21 mouse cellular contexts compared by ENCODE assay signal in genomic region chr9:88953151-88953550, GRCm38 (mm10). TPM values are rescaled to one million over a fixed set of nuclear protein-coding genes. Genes with fewer than 3 reads are reported as not detected.
DNase-seq lines count a peak whose midpoint lies in the region; ATAC-seq and TF ChIP-seq lines count a peak whose summit lies in the region.
"Not testable (repeated sequence)": the region's sequence is repeated elsewhere in the genome, so short reads cannot be mapped to it uniquely, and the experiment has no call there.
"Had no signal": no experiment of that assay in that cellular context is flagged by ENCODE, and none has a peak within 500 bp of the region (broad histone marks: within the 10 kb centered on the region; RNA-seq: fewer than 3 reads in every experiment).

No protein-coding gene starts in this region.

- H3K79me2 ChIP-seq in liver, adult 2 months (ENCODE audit: control insufficient read depth, insufficient read depth, low read length), result not testable (repeated sequence)

- peak; percentile 79 for ATAC-seq in common myeloid progenitor, adult 5-6 weeks (replicated peaks; ENCODE audit: low read depth, poor library complexity, severe bottlenecking)
- ATAC-seq in megakaryocyte, adult 5-6 weeks (ENCODE audit: poor library complexity, severe bottlenecking), result peak; percentile 71

- TF ChIP-seq POLR2A in liver, adult 2 months (IDR thresholded peaks at IDR 0.05; ENCODE audit: extremely low read depth, insufficient read depth, low read length), result not testable (repeated sequence)

- H3K36me3 ChIP-seq in liver, adult 2 months (ENCODE audit: control insufficient read depth, insufficient read depth, low read length), result not testable (repeated sequence)

- not testable (repeated sequence) for H3K9ac ChIP-seq in liver, adult 2 months (ENCODE audit: low read depth, low read length)

- not testable (repeated sequence) for H3K27ac ChIP-seq in liver, adult 2 months (replicated peaks; ENCODE audit: insufficient read depth, low read depth, low read length)

- not testable (repeated sequence) for H3K4me1 ChIP-seq in liver, adult 2 months (ENCODE audit: control insufficient read depth, insufficient read depth, low read length)

- DNase-seq in R1 (ENCODE audit: low read depth, low spot score), result peak; percentile 5
- DNase-seq in heart, adult 8-10 months (ENCODE audit: low spot score), result peak; percentile 9
- peak; percentile 24 for DNase-seq in liver, adult 2 months (ENCODE audit: extremely low read depth, low read depth, low spot score)
- peak; percentile 7 for DNase-seq in lung, postnatal 10 days
- peak; percentile 3 for DNase-seq in spleen, adult 12 weeks (ENCODE audit: low spot score)

- not testable (repeated sequence) for TF ChIP-seq CTCF in liver, adult 2 months (IDR thresholded peaks at IDR 0.05; ENCODE audit: low read depth, low read length)

- H3K27me3 ChIP-seq in liver, adult 2 months (ENCODE audit: control insufficient read depth, insufficient read depth, low read length), result not testable (repeated sequence)

- H3K4me3 ChIP-seq in liver, adult 2 months (ENCODE audit: insufficient read depth, low read depth, low read length), result not testable (repeated sequence)

RNA-seq across cellular contexts. Expression of gene Bcl2a1a, which starts 3.5 kb away (rescaled TPM):
- 0.41 TPM in 1 of 2 replicates, not detected in the other for total RNA-seq in common myeloid progenitor, adult 5-6 weeks (2017)
- total RNA-seq in heart, adult 8-10 months (2022), result 1 to 10 TPM in 1 of 4 experiments, under 1 TPM in 1, not detected in 2; 0.44 to 1.2 TPM
- total RNA-seq in liver, adult 2 months (2014; rRNA removed), result 1.1 and 2.1 TPM in 2 replicates
- 0.16 TPM in 1 of 2 replicates, not detected in the other for polyA plus RNA-seq in liver, adult 2 months (2012; rRNA removed)
- total RNA-seq in megakaryocyte, adult 5-6 weeks (2015), result 1.2 and 5.6 TPM in 2 replicates
- total RNA-seq in megakaryocyte, adult 5-6 weeks (2017), result 1.4 and 3.7 TPM in 2 replicates
- total RNA-seq: forebrain, postnatal 0 days; G1E; layer of hippocampus, adult 18-20 months had no signal
- polyA plus RNA-seq: brain, embryonic 14.5 days; C2C12; embryonic facial prominence, embryonic 10.5 days; forebrain, embryonic 12.5 days; forebrain, postnatal 0 days; G1E; hindbrain, embryonic 14.5 days; kidney, embryonic 15.5 days; limb, embryonic 12.5 days; liver, embryonic 11.5 days; midbrain, embryonic 11.5 days; midbrain, embryonic 16.5 days; neural tube, embryonic 13.5 days had no signal
